Mouse (Mus musculus): Measurements from ENCODE around the gene Uvrag. TPM values are rescaled to one million over a fixed set of nuclear protein-coding genes. Genes with fewer than 3 reads are reported as not detected.

Gene Uvrag
- polyA plus RNA-seq, 1 experiment from 2014 or later = 30.1 TPM

DNA sequence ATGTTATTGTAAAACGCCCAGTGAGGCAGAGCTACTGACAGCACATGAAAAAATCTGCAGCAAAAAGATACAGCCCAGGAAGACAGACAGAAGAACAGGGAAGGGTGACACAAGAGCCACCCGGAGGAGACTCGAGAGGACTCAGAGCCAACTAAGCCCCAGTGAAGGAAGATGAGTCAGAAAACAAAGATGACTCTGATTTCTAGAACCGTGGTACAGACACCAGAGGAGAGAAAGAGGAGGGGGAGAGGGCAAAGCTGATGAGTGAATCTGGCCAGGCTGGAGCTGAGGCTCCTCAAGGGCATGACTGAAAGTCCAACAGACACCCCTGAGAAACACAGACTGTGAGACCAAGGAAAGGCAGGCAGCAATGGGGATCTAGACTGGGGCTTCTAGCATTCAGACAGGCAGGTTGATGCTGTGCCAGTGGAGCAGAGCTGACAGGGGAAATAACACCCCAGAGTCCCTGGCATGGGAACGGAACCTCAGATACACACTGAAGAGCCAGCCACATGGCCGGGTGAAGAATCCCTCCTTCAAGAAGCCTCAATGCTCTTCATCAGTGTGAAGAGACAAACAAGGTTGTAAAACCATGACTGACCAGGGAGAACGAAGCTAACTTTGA lies 79.8 kb downstream of the Uvrag start:
- WGBS (ENCODE audit: missing documents) = 91% methylated on average over 7 of the region's 7 CpGs
- Histone ChIP-seq H3K36me3 (ENCODE audit: inconsistent target) (peaks cover 22% of the 10 kb centered on the region), H3K4me3 (ENCODE audit: inconsistent target) (no peak overlapping the region)

DNA sequence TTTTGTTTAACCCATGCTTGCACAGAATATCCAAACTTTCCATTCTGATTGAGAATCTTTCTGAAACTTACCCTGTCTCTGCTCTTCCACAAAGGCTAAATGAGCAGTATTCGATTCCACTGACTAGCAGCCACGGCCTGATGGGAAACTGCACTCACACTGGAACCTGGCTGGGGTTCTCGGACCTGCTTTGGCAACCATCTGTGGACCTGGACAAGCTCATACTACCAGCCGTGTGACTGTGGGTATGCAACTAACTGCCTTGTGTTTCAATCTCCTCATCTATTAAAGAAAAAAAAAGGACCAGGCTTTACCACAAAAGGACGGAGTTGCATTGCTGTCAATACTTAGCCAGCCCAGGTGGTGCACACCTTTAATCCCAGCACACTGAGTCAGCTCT lies 80.5 kb downstream of the Uvrag start:
- no peak overlapping the region for H3K27ac ChIP-seq
- H3K4me3 ChIP-seq (ENCODE audit: inconsistent target) = no peak overlapping the region
- H3K79me2 ChIP-seq (ENCODE audit: inconsistent target) = peaks cover 95% of the 10 kb centered on the region; the same call in 1 of the 2 replicates
- peaks cover 16% of the 10 kb centered on the region for H3K36me3 ChIP-seq (ENCODE audit: inconsistent target)
- WGBS (ENCODE audit: missing documents) = 94% methylated on average over 5 of the region's 5 CpGs

More for the DNA sequence above, 79.8 kb downstream of the Uvrag start:
- Histone ChIP-seq H3K27ac (no peak overlapping the region), H3K79me2 (ENCODE audit: inconsistent target) (peaks cover 95% of the 10 kb centered on the region; the same call in 1 of the 2 replicates)

DNA sequence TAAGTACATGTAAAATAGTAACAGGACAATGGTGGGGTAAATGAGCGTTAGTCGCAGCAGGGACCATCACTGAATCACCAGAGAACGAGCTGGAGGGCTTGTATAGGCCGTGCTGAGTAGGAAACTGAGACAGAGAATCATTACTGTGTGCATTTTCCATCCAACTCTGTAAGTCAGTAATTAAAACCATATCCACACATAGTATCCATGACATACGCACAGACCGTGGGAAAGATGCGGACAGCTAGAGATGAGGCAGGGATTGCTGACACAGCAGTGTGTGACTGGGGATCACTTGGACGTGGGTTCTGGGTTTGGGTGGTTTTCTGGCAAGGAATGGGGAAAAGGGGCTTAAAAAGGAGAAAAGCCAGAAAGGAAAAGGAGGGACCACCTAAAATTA lies 81.0 kb downstream of the Uvrag start:
- Histone ChIP-seq H3K79me2 (ENCODE audit: inconsistent target) (peaks cover 97% of the 10 kb centered on the region; the same call in 1 of the 2 replicates), H3K27ac (no peak overlapping the region), H3K4me3 (ENCODE audit: inconsistent target) (no peak overlapping the region), H3K36me3 (ENCODE audit: inconsistent target) (peaks cover 19% of the 10 kb centered on the region; the same call in 1 of the 2 replicates)
- 94% methylated on average over 8 of the region's 8 CpGs for WGBS (ENCODE audit: missing documents)

DNA sequence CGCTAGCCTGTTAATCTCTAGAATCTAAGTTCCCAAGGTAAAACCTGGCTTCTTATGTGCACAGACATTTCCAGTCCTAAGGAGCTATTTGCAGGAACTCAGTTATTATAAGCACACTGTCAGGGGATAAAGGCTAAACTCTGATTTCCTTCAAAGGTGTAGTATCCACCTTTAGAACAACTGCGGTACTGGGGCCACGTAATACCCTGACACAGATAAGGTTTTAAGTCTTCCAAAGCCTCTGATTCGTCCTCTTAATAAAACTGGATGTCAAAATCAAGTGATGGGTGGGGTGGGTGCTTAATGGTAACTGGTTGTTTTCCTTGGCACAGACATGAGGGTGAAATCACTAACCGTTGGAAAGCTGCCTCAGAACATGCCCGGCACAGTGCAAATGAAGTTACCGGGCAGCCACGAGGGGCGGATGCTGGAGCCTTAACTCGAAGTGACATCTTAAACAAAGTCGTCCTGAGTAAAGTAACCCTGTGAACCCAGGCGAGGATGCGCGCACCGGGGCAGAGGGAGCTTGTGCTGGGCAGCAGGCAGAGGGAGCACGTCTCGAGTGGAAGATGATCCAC lies 83.8 kb downstream of the Uvrag start:
- WGBS (ENCODE audit: missing documents) = 95% methylated on average over 16 of the region's 17 CpGs
- no peak overlapping the region for H3K27ac ChIP-seq
- peaks cover 81% of the 10 kb centered on the region; the same call in 1 of the 2 replicates for H3K79me2 ChIP-seq (ENCODE audit: inconsistent target)
- H3K4me3 ChIP-seq (ENCODE audit: inconsistent target) = no peak overlapping the region
- peaks cover 14% of the 10 kb centered on the region; the same call in 1 of the 2 replicates for H3K36me3 ChIP-seq (ENCODE audit: inconsistent target)

DNA sequence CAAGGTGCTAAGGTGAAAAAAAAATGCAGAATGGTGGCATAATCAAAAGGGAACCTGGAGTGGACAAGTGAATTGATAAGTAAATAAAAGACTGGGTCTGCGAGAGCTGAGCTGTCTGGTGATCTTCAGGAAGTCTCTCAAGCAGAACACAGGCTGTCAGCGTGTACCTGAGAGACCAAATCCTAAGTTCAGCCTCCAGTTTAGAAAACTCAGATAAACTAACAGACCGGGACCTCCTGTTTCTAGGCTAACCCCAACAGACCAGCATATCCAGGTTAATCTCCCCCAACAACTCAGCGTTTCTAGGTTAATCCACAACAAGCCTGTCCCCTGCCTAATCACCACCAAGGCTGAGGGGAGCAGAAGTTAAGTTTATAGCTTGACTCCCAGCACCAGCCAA lies 87.3 kb downstream of the Uvrag start:
- Histone ChIP-seq H3K27ac (no peak overlapping the region), H3K79me2 (ENCODE audit: inconsistent target) (peaks cover 84% of the 10 kb centered on the region), H3K4me3 (ENCODE audit: inconsistent target) (no peak overlapping the region), H3K36me3 (ENCODE audit: inconsistent target) (peaks cover 21% of the 10 kb centered on the region; the same call in 1 of the 2 replicates)
- WGBS (ENCODE audit: missing documents) = 91% methylated on average over 3 of the region's 4 CpGs

DNA sequence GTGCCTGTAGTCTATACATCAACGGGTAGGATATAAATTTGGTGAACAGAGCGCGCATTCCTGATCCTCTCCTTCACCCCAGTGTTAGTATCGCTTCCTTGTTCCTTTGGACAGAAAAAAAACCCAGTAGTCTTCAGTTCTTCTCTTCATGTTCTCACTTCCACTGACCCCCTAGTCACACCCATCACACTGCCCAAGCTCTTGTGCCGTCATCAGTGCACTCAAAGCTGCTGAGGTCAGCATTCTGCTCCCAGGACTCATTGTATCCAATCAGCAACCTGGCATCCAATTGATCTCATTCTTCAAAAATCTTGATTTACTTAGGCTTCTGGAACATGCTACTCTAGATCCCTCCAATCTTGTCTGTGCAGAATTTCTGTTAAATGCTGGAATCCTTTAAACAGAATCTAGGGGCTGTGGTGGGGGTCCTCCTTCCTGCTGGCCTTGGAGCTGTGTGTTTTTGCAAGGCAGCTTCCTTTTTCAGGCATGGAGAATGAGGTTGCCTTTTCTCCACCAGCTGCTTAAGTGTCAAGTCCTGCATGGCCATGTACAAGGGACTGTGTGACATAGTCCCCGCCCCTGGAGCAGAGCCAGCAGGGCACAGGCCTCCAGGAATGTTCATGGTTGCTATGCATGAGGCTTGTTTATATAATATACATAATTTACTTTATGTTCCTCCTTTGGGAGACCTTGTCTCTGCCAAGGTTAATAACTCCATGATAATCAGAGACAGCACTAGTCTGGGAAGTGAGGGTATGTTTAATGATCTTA lies 88.3 kb downstream of the Uvrag start:
- peak overlapping the region; percentile 57 for H3K27ac ChIP-seq
- H3K79me2 ChIP-seq (ENCODE audit: inconsistent target) = peaks cover 84% of the 10 kb centered on the region
- peaks cover 23% of the 10 kb centered on the region; the same call in 1 of the 2 replicates for H3K36me3 ChIP-seq (ENCODE audit: inconsistent target)
- H3K4me3 ChIP-seq (ENCODE audit: inconsistent target) = no peak overlapping the region
- WGBS (ENCODE audit: missing documents) = 48% methylated on average over 6 of the region's 6 CpGs

DNA sequence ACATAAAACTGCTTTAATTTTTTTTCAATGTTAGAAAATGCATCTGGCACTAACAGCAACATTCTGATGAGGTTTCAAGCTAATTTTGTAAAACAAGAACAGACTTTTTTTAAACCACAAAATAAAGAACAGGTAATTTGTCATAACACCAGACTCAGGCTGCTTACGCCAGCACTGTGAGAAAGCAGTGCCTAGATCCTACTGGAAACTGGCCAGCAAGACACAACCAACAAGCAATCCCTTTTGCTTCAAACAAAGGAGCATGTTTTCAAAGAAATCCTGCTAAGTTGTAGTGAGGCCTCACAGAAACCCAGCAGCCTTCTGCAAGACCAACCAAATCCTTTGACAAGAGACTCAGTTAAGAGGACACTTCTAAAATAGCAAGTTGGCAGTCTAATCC lies 90.1 kb downstream of the Uvrag start:
- Histone ChIP-seq H3K27ac (no peak overlapping the region), H3K4me3 (ENCODE audit: inconsistent target) (no peak overlapping the region), H3K79me2 (ENCODE audit: inconsistent target) (peaks cover 85% of the 10 kb centered on the region), H3K36me3 (ENCODE audit: inconsistent target) (peaks cover 17% of the 10 kb centered on the region; the same call in 1 of the 2 replicates)
- WGBS (ENCODE audit: missing documents) = 100% methylated on average over 1 of the region's 1 CpGs

DNA sequence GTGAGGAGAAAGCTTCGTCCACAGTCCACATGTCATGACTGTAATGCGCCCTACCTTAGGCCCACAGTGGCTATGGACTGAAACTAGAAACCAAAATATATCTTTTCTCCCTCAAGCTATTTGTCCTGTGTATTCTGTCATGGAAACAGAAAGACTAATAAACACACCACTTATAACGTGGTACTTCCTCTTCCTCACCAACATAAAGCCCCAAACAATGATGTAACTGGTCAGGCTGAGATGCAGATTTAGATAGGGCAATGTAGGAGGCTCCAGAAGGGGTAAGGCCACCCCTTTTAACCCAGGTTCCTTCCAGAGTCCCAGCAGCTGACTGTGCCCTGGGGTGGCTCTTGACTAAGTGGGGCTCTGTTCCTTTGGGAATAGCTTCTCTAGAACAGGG lies 91.0 kb downstream of the Uvrag start:
- H3K4me3 ChIP-seq (ENCODE audit: inconsistent target) = no peak overlapping the region
- H3K36me3 ChIP-seq (ENCODE audit: inconsistent target) = peaks cover 10% of the 10 kb centered on the region; the same call in 1 of the 2 replicates
- WGBS (ENCODE audit: missing documents) = 57% methylated on average over 3 of the region's 3 CpGs
- peak overlapping the region; percentile 32 for H3K27ac ChIP-seq
- peaks cover 85% of the 10 kb centered on the region for H3K79me2 ChIP-seq (ENCODE audit: inconsistent target)

DNA sequence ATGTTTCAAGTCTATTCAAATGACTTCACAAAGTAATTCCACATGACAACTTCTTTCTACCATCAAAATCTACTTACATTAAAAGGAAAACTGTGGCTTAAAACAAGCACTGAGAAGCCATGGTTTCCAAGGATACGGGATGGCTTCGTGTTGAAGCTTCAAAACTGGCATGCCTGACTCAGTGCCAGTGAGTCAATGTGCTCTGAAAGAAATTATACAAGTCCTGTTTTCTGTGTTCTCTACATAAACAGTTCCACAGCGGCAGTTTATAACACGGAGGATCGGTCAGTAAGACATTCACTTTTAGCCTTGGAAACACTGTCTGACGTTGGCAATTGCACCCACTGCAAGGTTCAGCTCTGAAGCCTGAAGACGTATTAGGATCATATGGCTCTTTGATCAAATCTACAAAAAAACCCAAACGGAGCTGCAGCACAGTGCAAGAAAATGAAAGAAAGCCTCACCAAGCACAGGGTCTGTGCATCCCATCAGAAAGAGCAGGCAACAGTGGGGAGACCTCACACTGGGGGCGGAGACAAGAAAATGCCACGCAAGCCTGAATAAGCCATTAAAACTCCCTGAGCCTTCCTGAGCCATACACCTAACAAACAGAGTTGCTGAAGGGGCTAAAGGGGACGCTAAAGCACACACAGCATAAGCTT lies 94.3 kb downstream of the Uvrag start:
- Histone ChIP-seq H3K36me3 (ENCODE audit: inconsistent target) (peaks cover 10% of the 10 kb centered on the region; the same call in 1 of the 2 replicates), H3K4me3 (ENCODE audit: inconsistent target) (no peak overlapping the region), H3K79me2 (ENCODE audit: inconsistent target) (peaks cover 95% of the 10 kb centered on the region), H3K27ac (no peak overlapping the region)
- 92% methylated on average over 11 of the region's 11 CpGs for WGBS (ENCODE audit: missing documents)

DNA sequence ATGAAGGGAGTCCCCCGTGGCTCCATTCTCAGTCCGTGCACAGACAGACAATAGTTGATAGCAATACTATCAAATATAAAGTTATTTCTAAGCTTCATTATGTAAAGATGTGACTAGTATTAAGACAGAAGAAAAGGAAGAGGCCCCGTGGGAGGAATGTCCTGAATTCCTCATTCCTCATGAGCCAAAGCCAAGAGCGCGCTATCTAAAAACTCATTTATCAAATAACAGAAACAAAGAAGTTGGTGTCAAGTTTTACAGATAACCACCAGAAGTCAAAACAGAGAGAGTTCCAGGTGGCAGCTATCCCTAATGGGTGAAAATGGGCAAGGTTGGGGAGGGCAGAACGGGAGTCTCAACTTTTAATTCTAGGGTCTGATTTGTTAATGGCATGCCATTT lies 95.4 kb downstream of the Uvrag start:
- H3K79me2 ChIP-seq (ENCODE audit: inconsistent target) = peaks cover 95% of the 10 kb centered on the region
- H3K36me3 ChIP-seq (ENCODE audit: inconsistent target) = peaks cover 10% of the 10 kb centered on the region; the same call in 1 of the 2 replicates
- WGBS (ENCODE audit: missing documents) = 93% methylated on average over 6 of the region's 6 CpGs
- H3K27ac ChIP-seq = no peak overlapping the region
- H3K4me3 ChIP-seq (ENCODE audit: inconsistent target) = no peak overlapping the region

DNA sequence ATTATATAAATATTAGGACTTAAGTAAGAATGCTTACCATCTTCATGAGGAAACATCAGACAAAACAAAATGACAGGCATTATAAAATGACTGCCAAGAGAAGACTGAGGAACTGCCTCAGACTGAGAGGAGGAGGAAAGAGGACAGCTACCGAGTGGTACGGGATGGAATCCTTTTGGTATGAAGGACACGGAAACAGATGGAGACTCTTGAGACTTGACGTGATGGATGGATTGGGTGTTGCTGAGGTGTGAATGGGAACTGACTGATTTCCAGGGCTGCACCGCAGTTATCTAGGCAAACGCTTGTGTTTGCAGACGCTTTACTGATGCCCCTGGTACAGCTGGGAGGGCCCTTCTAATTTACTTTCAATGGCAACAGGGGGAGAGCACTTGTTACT lies 97.0 kb downstream of the Uvrag start:
- H3K36me3 ChIP-seq (ENCODE audit: inconsistent target) = peaks cover 6% of the 10 kb centered on the region; the same call in 1 of the 2 replicates
- H3K27ac ChIP-seq = peak overlapping the region; percentile 47
- H3K79me2 ChIP-seq (ENCODE audit: inconsistent target) = peaks cover 95% of the 10 kb centered on the region
- 90% methylated on average over 7 of the region's 7 CpGs for WGBS (ENCODE audit: missing documents)
- no peak overlapping the region for H3K4me3 ChIP-seq (ENCODE audit: inconsistent target)

DNA sequence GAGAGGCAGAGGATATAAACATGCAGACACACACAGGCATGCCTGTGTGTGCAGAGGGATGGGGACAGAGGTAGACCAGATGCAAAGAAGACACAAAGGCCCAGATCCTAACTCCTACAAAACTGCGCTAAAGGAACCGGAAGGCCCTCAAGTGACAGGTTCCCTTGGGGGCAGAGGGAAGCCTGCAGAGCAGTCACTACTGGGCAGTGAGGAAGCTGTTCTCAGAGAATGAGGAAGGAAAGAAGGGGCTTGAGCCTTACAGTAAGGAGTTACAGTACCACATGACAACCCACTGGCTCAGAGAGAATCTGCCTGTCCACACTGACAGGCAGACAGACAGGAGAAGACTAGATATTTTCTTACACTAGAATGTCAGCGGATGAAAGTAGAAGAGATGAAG lies 97.6 kb downstream of the Uvrag start:
- Histone ChIP-seq H3K27ac (peak overlapping the region; percentile 47), H3K79me2 (ENCODE audit: inconsistent target) (peaks cover 95% of the 10 kb centered on the region), H3K4me3 (ENCODE audit: inconsistent target) (no peak overlapping the region), H3K36me3 (ENCODE audit: inconsistent target) (peaks cover under 1% of the 10 kb centered on the region; the same call in 1 of the 2 replicates)
- WGBS (ENCODE audit: missing documents) = 27% methylated on average over 3 of the region's 3 CpGs

DNA sequence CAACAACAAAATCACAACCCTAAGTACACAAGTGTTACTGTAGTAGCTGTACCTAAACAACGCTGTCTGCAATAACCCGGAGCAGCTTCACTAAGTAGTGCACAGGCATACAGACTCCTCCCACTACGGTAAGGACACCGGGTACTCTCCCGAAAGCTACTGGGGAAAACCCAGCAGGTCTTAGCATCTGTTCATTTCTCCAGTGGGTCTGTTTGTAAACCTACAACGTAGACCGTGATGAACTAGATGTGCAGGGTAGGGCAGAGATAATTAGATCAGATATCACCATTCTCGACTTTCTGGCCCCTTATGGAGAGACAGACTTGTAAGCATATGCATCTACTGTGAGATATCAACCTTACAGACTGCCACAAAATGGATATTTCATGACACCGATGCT lies 99.1 kb downstream of the Uvrag start:
- H3K36me3 ChIP-seq (ENCODE audit: inconsistent target) = no peaks in the 10 kb centered on the region
- H3K4me3 ChIP-seq (ENCODE audit: inconsistent target) = no peak overlapping the region
- H3K79me2 ChIP-seq (ENCODE audit: inconsistent target) = peaks cover 95% of the 10 kb centered on the region
- H3K27ac ChIP-seq = no peak overlapping the region
- WGBS (ENCODE audit: missing documents) = 93% methylated on average over 8 of the region's 9 CpGs

DNA sequence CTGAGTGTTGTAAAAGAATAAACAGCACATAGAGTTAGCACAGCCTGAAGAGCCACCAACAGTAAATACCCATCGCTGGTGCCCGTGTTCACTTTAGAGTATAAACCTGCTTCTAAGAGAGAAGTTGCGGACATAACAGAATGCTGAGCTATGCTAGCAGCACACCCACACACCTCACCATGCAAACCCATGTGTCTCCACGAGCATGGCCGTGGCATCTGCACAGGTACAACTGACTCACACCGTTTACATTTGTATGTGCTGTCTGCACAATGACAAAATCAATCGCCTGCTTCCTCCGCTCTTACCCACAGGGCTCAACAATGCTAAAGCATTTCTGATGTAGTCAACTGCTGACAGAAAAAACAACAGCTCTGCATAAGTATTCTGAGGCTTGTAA lies 101.0 kb downstream of the Uvrag start:
- H3K4me3 ChIP-seq (ENCODE audit: inconsistent target) = no peak overlapping the region
- 94% methylated on average over 8 of the region's 8 CpGs for WGBS (ENCODE audit: missing documents)
- H3K27ac ChIP-seq = no peak overlapping the region
- H3K79me2 ChIP-seq (ENCODE audit: inconsistent target) = peaks cover 95% of the 10 kb centered on the region
- H3K36me3 ChIP-seq (ENCODE audit: inconsistent target) = no peaks in the 10 kb centered on the region

Measured in macrophage (primary cell).